Mouse (Mus musculus): ENCODE results near the gene Cfap58.

GRCm38 (mm10) chr19:48001774-48002173 lies 64.3 kb downstream of the Cfap58 start:
- TF ChIP-seq TAL1 (IDR thresholded peaks at IDR 0.05; ENCODE audit: low read length): no peak
- TF ChIP-seq GATA1 (IDR thresholded peaks at IDR 0.05; ENCODE audit: low read length): no peak

Measured in erythroblast, embryonic 14.5 days (primary cell).